Mouse (Mus musculus) heart, adult 2 months (tissue): Measurements from ENCODE around the gene Cct8. TPM values are rescaled to one million over a fixed set of nuclear protein-coding genes. Genes with fewer than 3 reads are reported as not detected.
A peak's percentile ranks its signal among the peaks of the same experiment; 100 is the strongest.
"Not testable (repeated sequence)": the region's sequence is repeated elsewhere in the genome, so short reads cannot be mapped to it uniquely, and the experiment has no call there.

Experiments used
- DNase-seq, 2 experiments: peaks; one replicate each; pipeline ENCODE4 v3.0.0; 2021
- H3K27ac ChIP-seq: fragments of 200-600 bp; 2 replicates; pipeline ENCODE4 v1.8.1; 2022
- H3K27me3 ChIP-seq: fragments of 200-500 bp; 2 replicates; pipeline ENCODE4 v1.6.1; 2012; ENCODE audit warnings: mild to moderate bottlenecking, low read length, inconsistent platforms, mixed read lengths; ENCODE audit not compliant: control insufficient read depth, insufficient read depth
- H3K36me3 ChIP-seq: fragments of 200-500 bp; 2 replicates; pipeline ENCODE4 v1.6.1; 2012; ENCODE audit warnings: low read length, inconsistent platforms; ENCODE audit not compliant: control insufficient read depth, insufficient read depth
- H3K4me1 ChIP-seq: fragments of 200-500 bp; 2 replicates; pipeline ENCODE4 v1.6.1; 2011; ENCODE audit warnings: low read length; ENCODE audit not compliant: control insufficient read depth, insufficient read depth
- H3K4me3 ChIP-seq: fragments of 200-600 bp; 2 replicates; pipeline ENCODE4 v1.8.1; 2022
- H3K79me2 ChIP-seq: fragments of 200-500 bp; replicated peaks from 2 replicates; pipeline ENCODE4 v1.6.1; 2012; ENCODE audit warnings: mild to moderate bottlenecking, inconsistent platforms, low read length, moderate library complexity, mixed read lengths; ENCODE audit not compliant: control insufficient read depth, insufficient read depth
- H3K9ac ChIP-seq: fragments of 200-500 bp; 2 replicates; pipeline ENCODE4 v1.6.1; 2012; ENCODE audit warnings: low read depth, mild to moderate bottlenecking, control low read depth, inconsistent platforms, low read length, mixed read lengths
- CTCF ChIP-seq: fragments of 200-600 bp; IDR thresholded peaks from 2 replicates; pipeline ENCODE4 v1.8.1; 2022; ENCODE audit warnings: antibody characterized with exemption, mild to moderate bottlenecking, moderate library complexity
- EP300 ChIP-seq: fragments of 200-500 bp; IDR thresholded peaks from 2 replicates; pipeline ENCODE4 v1.6.1; 2011; ENCODE audit warnings: low read depth, low read length, control low read depth; ENCODE audit not compliant: insufficient read depth
- POLR2A ChIP-seq: fragments of 200-500 bp; IDR thresholded peaks from 2 replicates; pipeline ENCODE4 v1.6.1; 2011; ENCODE audit warnings: mild to moderate bottlenecking, low read depth, low read length, control low read depth; ENCODE audit not compliant: insufficient read depth
- WGBS: fragments of 180-500 bp; shearing (Covaris S2); methylation state at CpG from one replicate; pipeline ENCODE4 v1.1.7; 2018; 5-methylcytosine and 5-hydroxymethylcytosine counted together
- intact Hi-C: fragments of 180-260 bp; cut with DNase I; formaldehyde crosslinking; loops from one replicate; pipeline ENCODE4 v1.15.1; 2025
- polyA plus RNA-seq: library from polyadenylated mRNA; depleted of rRNA; stranded (reverse); fragments of >200 nt; gene quantifications from 2 replicates; pipeline ENCODE4 v1.2.3, GENCODE M21; 2012
- total RNA-seq, 2 experiments: library from RNA; stranded (reverse); gene quantifications; 2 replicates each; pipeline ENCODE4 v1.2.3; 2021

Gene Cct8
- total and polyA plus RNA-seq, 3 experiments, result 32.0 to 164 (median 149) TPM

DNA sequence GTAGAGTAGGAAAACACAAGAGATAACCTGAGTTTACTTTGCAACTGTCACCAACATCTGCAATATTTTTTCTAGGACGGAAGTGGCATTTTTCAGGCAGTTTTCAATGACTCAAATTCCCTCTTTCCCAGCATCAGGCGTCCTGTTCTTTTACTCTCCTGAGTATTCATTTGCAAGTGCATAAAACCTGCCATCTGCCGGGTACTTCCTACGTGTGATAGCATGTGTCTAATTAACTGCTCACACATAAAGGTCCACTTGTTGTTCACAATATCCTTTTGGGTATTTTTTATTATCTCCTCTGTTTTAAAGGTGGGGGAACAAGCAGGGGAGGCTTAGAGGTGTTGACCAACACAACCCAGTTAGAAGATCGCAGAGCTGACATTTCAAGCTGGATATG lies 16.0 kb upstream of the Cct8 start:
- Histone ChIP-seq H3K79me2 (no peaks in the 10 kb centered on the region), H3K27me3 (no peaks in the 10 kb centered on the region), H3K27ac (no peak overlapping the region), H3K4me3 (no peak overlapping the region), H3K9ac (no peak overlapping the region), H3K4me1 (no peaks in the 10 kb centered on the region), H3K36me3 (no peaks in the 10 kb centered on the region)
- TF ChIP-seq EP300, result no peak
- TF ChIP-seq CTCF, result no peak
- no peak for TF ChIP-seq POLR2A
- 69% methylated on average over 5 of the region's 5 CpGs for WGBS
- no peak for DNase-seq
- intact Hi-C loops, result loop anchor here (5.0 kb wide), 1 partner anchor 36 kb away; no protein-coding TSS in a partner anchor

DNA sequence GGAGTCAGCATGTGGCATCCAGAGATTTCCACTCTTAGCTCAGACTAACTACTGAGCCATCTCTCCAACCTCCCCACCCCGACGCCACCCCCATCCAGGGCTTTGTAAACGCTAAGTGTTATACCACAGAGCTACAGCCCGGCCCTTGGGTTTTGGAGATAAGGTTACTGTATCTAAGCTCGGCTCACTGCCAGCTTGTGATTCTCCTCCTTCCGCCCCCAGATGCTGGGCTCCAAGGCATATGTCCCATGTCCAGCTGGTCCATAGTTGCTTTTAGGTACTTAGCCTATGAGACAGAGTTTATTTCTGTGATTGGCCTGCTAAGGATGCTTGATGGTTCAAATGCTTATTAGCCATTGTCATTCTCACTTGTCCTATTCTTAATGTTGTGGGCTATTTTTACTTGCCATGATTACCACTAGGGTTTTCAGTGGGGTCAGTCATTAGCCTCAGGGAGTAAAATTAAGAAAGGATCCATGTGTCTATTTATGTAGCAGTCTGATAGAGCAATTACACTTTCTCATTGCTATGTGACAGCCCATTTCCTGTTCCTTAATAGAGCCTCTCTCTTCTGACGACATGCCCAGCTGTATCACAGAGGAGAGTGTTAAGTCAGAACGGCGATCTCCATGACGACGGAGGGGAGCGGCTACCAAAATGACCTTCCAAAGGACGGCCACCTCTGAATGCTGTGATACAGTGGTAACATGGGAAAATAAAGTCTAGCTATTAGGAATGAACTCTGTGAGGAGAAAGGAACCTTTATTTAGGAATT lies 5.8 kb upstream of the Cct8 start:
- TF ChIP-seq POLR2A, result no peak
- TF ChIP-seq CTCF, result no peak
- no peak for TF ChIP-seq EP300
- Histone ChIP-seq H3K4me3 (no peak overlapping the region), H3K79me2 (no peaks in the 10 kb centered on the region), H3K36me3 (no peaks in the 10 kb centered on the region), H3K9ac (no peak overlapping the region), H3K4me1 (peaks cover 3% of the 10 kb centered on the region; the same call in 1 of the 2 replicates), H3K27me3 (no peaks in the 10 kb centered on the region), H3K27ac (peak overlapping the region; percentile 16; the same call in 1 of the 2 replicates)
- peak in 1 of 2 experiments; percentile 26 for DNase-seq
- intact Hi-C loops, result loop anchor here (10.0 kb wide), 1 partner anchor 93 kb away; no protein-coding TSS in a partner anchor
- WGBS, result 8% methylated on average over 13 of the region's 13 CpGs

DNA sequence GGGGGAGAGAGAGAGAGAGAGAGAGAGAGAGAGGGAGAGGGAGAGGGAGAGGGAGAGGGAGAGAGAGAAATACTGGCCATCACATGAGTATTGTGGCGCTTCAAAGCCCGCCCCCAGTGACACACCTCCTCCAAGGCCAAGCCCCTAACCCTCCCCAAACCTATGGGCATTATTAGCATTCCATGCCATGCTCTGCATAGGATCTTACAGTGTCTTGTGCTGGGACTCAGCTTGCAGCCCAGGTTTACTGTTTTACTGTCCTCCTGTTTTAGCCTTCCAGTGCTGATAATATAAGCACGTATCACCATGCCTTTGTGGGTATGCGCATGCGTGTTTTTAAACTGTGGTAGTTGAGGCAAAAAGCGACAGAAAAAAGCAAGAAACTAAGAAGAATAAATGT lies 3.9 kb upstream of the Cct8 start:
- no peak overlapping the region for H3K9ac ChIP-seq
- no peak overlapping the region for H3K4me3 ChIP-seq
- H3K27ac ChIP-seq, result no peak overlapping the region
- WGBS, result 73% methylated on average over 6 of the region's 6 CpGs
- TF ChIP-seq POLR2A, result no peak
- no peak for TF ChIP-seq CTCF
- no peak for TF ChIP-seq EP300
- no peaks in the 10 kb centered on the region for H3K79me2 ChIP-seq
- no peaks in the 10 kb centered on the region; the same call in 1 of the 2 replicates for H3K36me3 ChIP-seq
- H3K27me3 ChIP-seq, result no peaks in the 10 kb centered on the region
- no peak for DNase-seq
- intact Hi-C loops, result loop anchor here (5.0 kb wide), 1 partner anchor 198 kb away; the partner anchor contains the start of gene Bach1
- peaks cover 4% of the 10 kb centered on the region; the same call in 1 of the 2 replicates for H3K4me1 ChIP-seq

DNA sequence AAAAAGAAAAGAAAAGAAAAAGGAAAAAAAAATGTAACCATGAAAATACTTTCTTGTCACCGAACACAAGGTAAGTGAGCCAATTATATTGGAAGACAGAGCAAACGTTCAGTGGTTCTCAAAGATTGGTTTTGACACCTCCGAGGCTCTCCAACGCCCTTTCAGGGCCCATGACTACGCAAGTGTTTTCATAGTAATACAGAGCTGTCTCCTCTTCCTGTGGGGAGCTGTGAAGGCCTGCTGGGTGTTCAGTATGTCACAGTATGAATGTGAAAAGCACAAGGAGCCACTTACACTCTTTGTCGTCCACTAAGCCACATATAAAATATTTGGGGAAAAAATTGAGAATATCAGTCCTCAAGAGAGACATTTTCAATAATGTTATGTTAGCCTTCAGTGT lies 1.5 kb upstream of the Cct8 start:
- no peak for DNase-seq
- no peak for TF ChIP-seq POLR2A
- no peak for TF ChIP-seq EP300
- no peak for TF ChIP-seq CTCF
- no peaks in the 10 kb centered on the region; the same call in 1 of the 2 replicates for H3K79me2 ChIP-seq
- no peak overlapping the region for H3K9ac ChIP-seq
- H3K27me3 ChIP-seq, result no peaks in the 10 kb centered on the region
- H3K36me3 ChIP-seq, result peaks cover 5% of the 10 kb centered on the region
- no peak overlapping the region for H3K27ac ChIP-seq
- 89% methylated on average over 6 of the region's 6 CpGs for WGBS
- H3K4me3 ChIP-seq, result no peak overlapping the region
- intact Hi-C loops, result loop anchor here (5.0 kb wide), 1 partner anchor 200 kb away; the partner anchor contains the start of gene Bach1
- H3K4me1 ChIP-seq, result peaks cover 6% of the 10 kb centered on the region

DNA sequence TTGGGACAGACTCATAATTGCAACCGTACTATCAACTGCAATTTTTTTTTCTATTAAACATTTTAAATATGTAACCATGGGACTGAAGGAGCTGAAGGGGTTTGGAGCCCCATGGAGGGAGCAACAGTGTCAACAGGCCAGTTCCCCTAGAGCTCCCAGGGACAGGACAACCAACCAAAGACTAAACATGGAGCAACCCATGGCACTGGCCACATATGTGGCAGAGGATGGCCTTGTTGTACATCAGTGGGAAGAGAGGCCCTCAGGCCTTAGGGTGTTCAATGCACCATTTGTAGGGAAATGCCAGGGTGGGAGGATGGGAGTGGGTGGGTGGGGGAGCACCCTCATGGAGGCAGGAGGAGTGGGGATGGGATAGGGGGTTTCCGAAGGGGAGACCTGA lies 1.1 kb upstream of the Cct8 start:
- Histone ChIP-seq H3K4me1 (peaks cover 6% of the 10 kb centered on the region), H3K27me3 (no peaks in the 10 kb centered on the region), H3K27ac (no peak overlapping the region), H3K79me2 (no peaks in the 10 kb centered on the region; the same call in 1 of the 2 replicates), H3K4me3 (peak overlapping the region; percentile 93), H3K36me3 (peaks cover 5% of the 10 kb centered on the region), H3K9ac (no peak overlapping the region)
- intact Hi-C loops, result loop anchor here (5.0 kb wide), 1 partner anchor 201 kb away; the partner anchor contains the start of gene Bach1
- 89% methylated on average over 2 of the region's 2 CpGs for WGBS
- TF ChIP-seq CTCF (no peak), EP300 (no peak), POLR2A (no peak)
- no peak for DNase-seq

DNA sequence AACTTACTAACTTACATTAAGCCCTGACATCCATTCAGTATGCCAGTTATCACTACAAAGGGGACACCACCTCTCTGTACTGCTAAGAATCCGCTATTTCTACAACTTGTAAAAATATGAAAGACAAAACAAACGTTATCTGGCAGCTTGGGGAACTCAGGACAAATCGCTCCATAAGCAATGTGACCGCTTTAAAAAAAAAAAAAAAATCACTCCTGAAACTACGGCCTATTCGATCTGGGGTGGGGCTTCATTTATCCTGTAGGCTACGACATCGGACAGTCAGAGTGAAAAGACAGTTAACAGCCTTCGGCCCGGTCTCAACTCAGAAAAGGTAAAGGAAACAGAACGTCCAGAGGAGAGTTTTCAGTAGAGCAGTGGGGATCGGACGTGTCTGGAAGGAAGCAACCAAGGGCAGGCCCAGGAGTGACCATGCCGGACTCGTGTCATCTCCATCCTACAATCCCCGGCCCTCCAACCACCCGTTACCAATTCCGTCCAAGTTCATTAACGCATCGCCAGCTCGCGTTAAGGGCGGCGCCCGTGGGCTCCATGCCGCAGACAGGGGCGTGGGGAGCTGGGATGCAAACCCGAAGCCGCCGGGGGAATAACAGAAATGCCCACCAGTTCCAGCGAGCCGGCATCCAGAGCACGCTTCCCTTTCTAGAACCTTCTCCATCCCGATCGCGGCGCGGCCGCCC lies 568 bp downstream of the Cct8 start:
- Histone ChIP-seq H3K36me3 (peaks cover 7% of the 10 kb centered on the region), H3K4me1 (peaks cover 4% of the 10 kb centered on the region), H3K27ac (peak overlapping the region; percentile 80), H3K4me3 (peak overlapping the region; percentile 93), H3K79me2 (no peaks in the 10 kb centered on the region; the same call in 1 of the 2 replicates), H3K9ac (peak overlapping the region; percentile 81), H3K27me3 (no peaks in the 10 kb centered on the region)
- no peak for TF ChIP-seq EP300
- TF ChIP-seq POLR2A, result no peak
- TF ChIP-seq CTCF, result no peak
- intact Hi-C loops, result loop anchor here (1.0 to 5.0 kb wide), 3 partner anchors 40 to 202 kb away; partner anchors contain the start of genes Bach1 and Ltn1
- DNase-seq, result no peak
- under 1% methylated on average over 39 of the region's 39 CpGs for WGBS

DNA sequence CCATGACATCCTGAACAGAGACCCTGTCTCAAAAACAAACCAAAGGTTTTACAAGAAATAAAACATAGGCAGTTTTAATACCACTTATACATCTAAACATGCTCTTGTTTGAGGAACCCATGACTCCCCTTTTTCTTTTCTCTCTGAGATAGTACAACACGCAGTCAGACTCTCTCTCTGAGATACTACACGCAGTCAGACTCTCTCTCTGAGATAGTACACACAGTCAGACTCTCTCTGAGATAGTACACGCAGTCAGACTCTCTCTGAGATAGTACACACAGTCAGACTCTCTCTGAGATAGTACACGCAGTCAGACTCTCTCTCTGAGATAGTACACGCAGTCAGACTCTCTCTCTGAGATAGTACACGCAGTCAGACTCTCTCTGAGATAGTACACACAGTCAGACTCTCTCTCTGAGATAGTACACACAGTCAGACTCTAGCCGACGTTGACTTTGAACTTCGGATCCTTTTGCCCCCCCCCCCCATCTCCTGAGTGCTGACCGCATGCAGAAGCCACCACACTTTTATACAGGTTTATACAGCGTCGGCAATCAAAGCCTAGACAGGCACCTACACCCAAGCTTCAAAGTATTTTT lies 3.4 kb downstream of the Cct8 start:
- intact Hi-C loops, H3K79me2 ChIP-seq, H3K36me3 ChIP-seq, DNase-seq, H3K4me3 ChIP-seq, H3K27ac ChIP-seq, H3K27me3 ChIP-seq, H3K4me1 ChIP-seq, H3K9ac ChIP-seq: not testable (repeated sequence)
- WGBS, result 92% methylated on average over 12 of the region's 12 CpGs
